ENCODE assay signal across 10 mouse cellular contexts in genomic region chr10:117796181-117796580, GRCm38 (mm10). TPM values are rescaled to one million over a fixed set of nuclear protein-coding genes. Genes with fewer than 3 reads are reported as not detected.
DNase-seq lines count a peak whose midpoint lies in the region; ATAC-seq and TF ChIP-seq lines count a peak whose summit lies in the region.
"Had no signal": no experiment of that assay in that cellular context is flagged by ENCODE, and none has a peak within 500 bp of the region (broad histone marks: within the 10 kb centered on the region; RNA-seq: fewer than 3 reads in every experiment).

No protein-coding gene starts in this region.

- H3K4me2 ChIP-seq in hindbrain, embryonic 16.5 days (ENCODE audit: low read length) = no peak overlapping the region
- H3K4me2 ChIP-seq in stomach, postnatal 0 days (replicated peaks; ENCODE audit: low read depth) = no peak overlapping the region
- no peak overlapping the region for H3K4me2 ChIP-seq in heart, embryonic 11.5 days
- H3K4me2 ChIP-seq: limb, embryonic 13.5 days had no signal

- peak; percentile 46; the same call in 1 of the 2 replicates for TF ChIP-seq CTCF in bone marrow, adult 2 months (IDR thresholded peaks at IDR 0.05; ENCODE audit: control insufficient read depth, insufficient read depth, low read length)
- TF ChIP-seq CTCF in stomach, postnatal 0 days (IDR thresholded peaks at IDR 0.05; ENCODE audit: low read depth) = peak; percentile 53

- WGBS in hindbrain, embryonic 10.5 days = 95% methylated on average over 7 of the region's 7 CpGs
- WGBS in hindbrain, embryonic 16.5 days = 97% methylated on average over 7 of the region's 7 CpGs
- WGBS in bone marrow, adult 2 months = 93% methylated on average over 7 of the region's 7 CpGs
- 94% methylated on average over 7 of the region's 7 CpGs for WGBS in stomach, postnatal 0 days
- WGBS in heart, embryonic 11.5 days (ENCODE audit: insufficient replicate concordance) = 87% methylated on average over 7 of the region's 7 CpGs

- no peaks in the 10 kb centered on the region for H3K36me3 ChIP-seq in hindbrain, embryonic 10.5 days
- H3K36me3 ChIP-seq in hindbrain, embryonic 16.5 days (ENCODE audit: control insufficient read depth, insufficient read depth, low read length) = no peaks in the 10 kb centered on the region
- H3K36me3 ChIP-seq in stomach, postnatal 0 days (ENCODE audit: control insufficient read depth, insufficient read depth, low read length) = no peaks in the 10 kb centered on the region
- H3K36me3 ChIP-seq in heart, embryonic 11.5 days (ENCODE audit: control insufficient read depth, insufficient read depth, low read length) = no peaks in the 10 kb centered on the region
- H3K36me3 ChIP-seq: limb, embryonic 13.5 days had no signal

- peaks cover 13% of the 10 kb centered on the region for H3K4me1 ChIP-seq in hindbrain, embryonic 10.5 days (replicated peaks)
- peaks cover 12% of the 10 kb centered on the region for H3K4me1 ChIP-seq in hindbrain, embryonic 16.5 days (ENCODE audit: control insufficient read depth, insufficient read depth, low read depth, low read length)
- peaks cover 1% of the 10 kb centered on the region; the same call in 1 of the 2 replicates for H3K4me1 ChIP-seq in bone marrow, adult 2 months (ENCODE audit: control insufficient read depth, insufficient read depth, low read length)
- H3K4me1 ChIP-seq in stomach, postnatal 0 days (replicated peaks; ENCODE audit: control insufficient read depth, insufficient read depth) = no peaks in the 10 kb centered on the region
- H3K4me1 ChIP-seq in heart, embryonic 11.5 days (ENCODE audit: control insufficient read depth, insufficient read depth, low read length) = peaks cover 9% of the 10 kb centered on the region

- H3K9me3 ChIP-seq in hindbrain, embryonic 10.5 days = no peaks in the 10 kb centered on the region
- 0 out of 2 replicates have a peak, but pooled peaks cover 4% of the 10 kb centered on the region for H3K9me3 ChIP-seq in hindbrain, embryonic 16.5 days (ENCODE audit: control insufficient read depth, low read length)
- no peaks in the 10 kb centered on the region for H3K9me3 ChIP-seq in stomach, postnatal 0 days (ENCODE audit: control insufficient read depth, low read length)
- H3K9me3 ChIP-seq in heart, embryonic 11.5 days (replicated peaks; ENCODE audit: control insufficient read depth, low read length) = no peaks in the 10 kb centered on the region
- H3K9me3 ChIP-seq: limb, embryonic 13.5 days had no signal

- no peak for TF ChIP-seq POLR2A in bone marrow, adult 2 months (IDR thresholded peaks at IDR 0.05; ENCODE audit: borderline replicate concordance, control insufficient read depth, low read depth, low read length)

- peak; percentile 34 for DNase-seq in hindbrain, embryonic 10.5 days (ENCODE audit: low spot score)
- peak; percentile 31 for DNase-seq in spleen, adult 12 weeks (ENCODE audit: low spot score)
- DNase-seq in spleen, adult 18-20 months = no peak
- DNase-seq in stomach, postnatal 0 days (ENCODE audit: low spot score) = no peak
- no peak for DNase-seq in adrenal gland, postnatal 14 days
- DNase-seq: adrenal gland, adult 8-10 months had no signal

- no peak for TF ChIP-seq EP300 in stomach, postnatal 0 days (optimal IDR thresholded peaks at IDR 0.05)

- H3K4me3 ChIP-seq in hindbrain, embryonic 10.5 days = no peak overlapping the region
- H3K4me3 ChIP-seq in hindbrain, embryonic 16.5 days (ENCODE audit: low read length) = no peak overlapping the region
- H3K4me3 ChIP-seq in bone marrow, adult 2 months (replicated peaks; ENCODE audit: control insufficient read depth, low read depth, low read length) = no peak overlapping the region
- no peak overlapping the region for H3K4me3 ChIP-seq in stomach, postnatal 0 days (ENCODE audit: low read depth, low read length)
- H3K4me3 ChIP-seq in heart, embryonic 11.5 days (ENCODE audit: low read depth, low read length) = no peak overlapping the region
- H3K4me3 ChIP-seq: limb, embryonic 13.5 days had no signal

- no peak overlapping the region for H3K9ac ChIP-seq in hindbrain, embryonic 16.5 days (ENCODE audit: low read depth, low read length)
- no peak overlapping the region for H3K9ac ChIP-seq in stomach, postnatal 0 days (ENCODE audit: low read length)
- H3K9ac ChIP-seq in heart, embryonic 11.5 days (ENCODE audit: low read depth, low read length) = no peak overlapping the region
- H3K9ac ChIP-seq: limb, embryonic 13.5 days had no signal

- no peak for ATAC-seq in hindbrain, embryonic 16.5 days
- no peak for ATAC-seq in stomach, postnatal 0 days (ENCODE audit: low FRiP score, low TSS enrichment)
- ATAC-seq in heart, embryonic 11.5 days (replicated peaks; ENCODE audit: insufficient number of reproducible peaks, low FRiP score, low TSS enrichment) = no peak

- H3K27ac ChIP-seq in hindbrain, embryonic 10.5 days = no peak overlapping the region
- no peak overlapping the region for H3K27ac ChIP-seq in hindbrain, embryonic 16.5 days (ENCODE audit: low read depth, low read length)
- no peak overlapping the region for H3K27ac ChIP-seq in bone marrow, adult 2 months (ENCODE audit: control insufficient read depth, insufficient read depth, low read depth, low read length, poor library complexity)
- H3K27ac ChIP-seq in stomach, postnatal 0 days (replicated peaks) = no peak overlapping the region
- no peak overlapping the region for H3K27ac ChIP-seq in heart, embryonic 11.5 days (ENCODE audit: low read depth, low read length)
- H3K27ac ChIP-seq: limb, embryonic 13.5 days had no signal

- no peaks in the 10 kb centered on the region for H3K27me3 ChIP-seq in hindbrain, embryonic 10.5 days (ENCODE audit: insufficient read depth, poor library complexity, severe bottlenecking)
- no peaks in the 10 kb centered on the region for H3K27me3 ChIP-seq in hindbrain, embryonic 16.5 days (replicated peaks; ENCODE audit: control insufficient read depth, insufficient read depth, low read length)
- no peaks in the 10 kb centered on the region for H3K27me3 ChIP-seq in stomach, postnatal 0 days (ENCODE audit: control insufficient read depth, insufficient read depth, low read length)
- H3K27me3 ChIP-seq in heart, embryonic 11.5 days (ENCODE audit: control insufficient read depth, insufficient read depth, low read length) = no peaks in the 10 kb centered on the region
- H3K27me3 ChIP-seq: limb, embryonic 13.5 days had no signal

RNA-seq across cellular contexts. Expression of gene Nup107, which starts 3.7 kb away (rescaled TPM):
- 70.6 and 94.1 TPM in 2 replicates for polyA plus RNA-seq in hindbrain, embryonic 10.5 days (2016; fragmentation: Nextera tagmentation; extraction: Ambion mirVana)
- 32.0 TPM in 2 replicates for polyA plus RNA-seq in hindbrain, embryonic 16.5 days (2015; fragmentation: Nextera tagmentation; extraction: Ambion mirVana)
- 22.8 and 31.1 TPM in 2 replicates for polyA plus RNA-seq in bone marrow, adult 2 months (2011; ENCODE audit: insufficient read depth, insufficient read length, low replicate concordance, missing spikeins)
- polyA plus RNA-seq in stomach, postnatal 0 days (2015; fragmentation: Nextera tagmentation; extraction: Ambion mirVana) = 14.4 and 16.5 TPM in 2 replicates
- 14.0 and 14.8 TPM in 2 replicates for total RNA-seq in adrenal gland, postnatal 14 days (2021)
- polyA plus RNA-seq in heart, embryonic 11.5 days (2014; fragmentation: Nextera tagmentation; extraction: Ambion mirVana) = 56.3 and 68.9 TPM in 2 replicates

RNA-seq across cellular contexts. Expression of gene Rap1b, which starts 49.7 kb away (rescaled TPM):
- 131 and 147 TPM in 2 replicates for polyA plus RNA-seq in hindbrain, embryonic 10.5 days (2016; fragmentation: Nextera tagmentation; extraction: Ambion mirVana)
- polyA plus RNA-seq in hindbrain, embryonic 16.5 days (2015; fragmentation: Nextera tagmentation; extraction: Ambion mirVana) = 161 and 169 TPM in 2 replicates
- 119 and 178 TPM in 2 replicates for polyA plus RNA-seq in bone marrow, adult 2 months (2011; ENCODE audit: insufficient read depth, insufficient read length, low replicate concordance, missing spikeins)
- polyA plus RNA-seq in stomach, postnatal 0 days (2015; fragmentation: Nextera tagmentation; extraction: Ambion mirVana) = 130 and 132 TPM in 2 replicates
- 126 and 130 TPM in 2 replicates for total RNA-seq in adrenal gland, postnatal 14 days (2021)
- polyA plus RNA-seq in heart, embryonic 11.5 days (2014; fragmentation: Nextera tagmentation; extraction: Ambion mirVana) = 137 and 155 TPM in 2 replicates

RNA-seq across cellular contexts. Expression of gene Slc35e3, which starts 50.0 kb away (rescaled TPM):
- polyA plus RNA-seq in hindbrain, embryonic 10.5 days (2016; fragmentation: Nextera tagmentation; extraction: Ambion mirVana) = 22.0 and 22.2 TPM in 2 replicates
- polyA plus RNA-seq in hindbrain, embryonic 16.5 days (2015; fragmentation: Nextera tagmentation; extraction: Ambion mirVana) = 27.7 and 31.5 TPM in 2 replicates
- 4.3 and 8.3 TPM in 2 replicates for polyA plus RNA-seq in bone marrow, adult 2 months (2011; ENCODE audit: insufficient read depth, insufficient read length, low replicate concordance, missing spikeins)
- polyA plus RNA-seq in stomach, postnatal 0 days (2015; fragmentation: Nextera tagmentation; extraction: Ambion mirVana) = 19.4 and 21.0 TPM in 2 replicates
- 10.3 and 13.4 TPM in 2 replicates for total RNA-seq in adrenal gland, postnatal 14 days (2021)
- polyA plus RNA-seq in heart, embryonic 11.5 days (2014; fragmentation: Nextera tagmentation; extraction: Ambion mirVana) = 6.9 and 9.4 TPM in 2 replicates

Comparison
In these comparisons a context has a peak if more than half of its experiments do, and no peak if none do; other contexts are left out.
1. DNase-seq: peak in hindbrain, embryonic 10.5 days (single experiment) and spleen, adult 12 weeks (single experiment); none in spleen, adult 18-20 months (0 of 2), stomach, postnatal 0 days (single experiment) and adrenal gland, postnatal 14 days (single experiment).